Mouse (Mus musculus) intestine, postnatal 0 days (tissue): ENCODE results near the gene Psma3. TPM values are rescaled to one million over a fixed set of nuclear protein-coding genes. Genes with fewer than 3 reads are reported as not detected.

Experiments
- ATAC-seq: fragments of 200-750 bp; cut with Nextera tagmentation; 2 replicates; pipeline ENCODE4 v1.8.0; 2017; ENCODE audit warnings: mild to moderate bottlenecking, moderate TSS enrichment, moderate library complexity
- H3K27ac ChIP-seq: fragments of 300-500 bp; sonication (generic); 2 replicates; pipeline ENCODE4 v1.5.1; 2014; ENCODE audit warnings: mild to moderate bottlenecking, low read depth, low read length, moderate library complexity
- H3K27me3 ChIP-seq: fragments of 300-500 bp; sonication (generic); replicated peaks from 2 replicates; pipeline ENCODE4 v1.6.1; 2014; ENCODE audit warnings: low read length, mixed read lengths; ENCODE audit not compliant: control insufficient read depth, insufficient read depth
- H3K36me3 ChIP-seq: fragments of 300-500 bp; sonication (generic); 2 replicates; pipeline ENCODE4 v1.6.1; 2014; ENCODE audit warnings: mild to moderate bottlenecking, moderate library complexity; ENCODE audit not compliant: control insufficient read depth, insufficient read depth
- H3K4me1 ChIP-seq: fragments of 300-500 bp; sonication (generic); replicated peaks from 2 replicates; pipeline ENCODE4 v1.6.1; 2014; ENCODE audit warnings: antibody characterized with exemption, low read length, mixed read lengths; ENCODE audit not compliant: control insufficient read depth, insufficient read depth
- H3K4me2 ChIP-seq: fragments of 300-500 bp; sonication (generic); replicated peaks from 2 replicates; pipeline ENCODE4 v1.6.1; 2014; ENCODE audit warnings: low read depth, mild to moderate bottlenecking, moderate library complexity
- H3K4me3 ChIP-seq: fragments of 300-500 bp; sonication (generic); 2 replicates; pipeline ENCODE4 v1.5.1; 2014; ENCODE audit warnings: low read depth, low read length
- H3K9ac ChIP-seq: fragments of 300-500 bp; sonication (generic); 2 replicates; pipeline ENCODE4 v1.6.1; 2014; ENCODE audit warnings: mild to moderate bottlenecking, low read depth, low read length
- H3K9me3 ChIP-seq: fragments of 300-500 bp; sonication (generic); 2 replicates; pipeline ENCODE4 v1.6.1; 2016; ENCODE audit warnings: mixed run types; ENCODE audit not compliant: control insufficient read depth
- CTCF ChIP-seq: sonication (generic); IDR thresholded peaks from 2 replicates; pipeline ENCODE4 v1.5.1; 2016; ENCODE audit warnings: low read depth, mild to moderate bottlenecking, control low read depth, antibody characterized with exemption, moderate library complexity
- WGBS: fragments of 180-500 bp; shearing (Covaris S2); extraction: QIAGEN DNeasy Blood & Tissue Kit; methylation state at CpG from one replicate; pipeline ENCODE4 v1.1.7; 2014; 5-methylcytosine and 5-hydroxymethylcytosine counted together
- polyA plus RNA-seq: library from polyadenylated mRNA; unstranded; fragments of >200 nt; fragmentation: Nextera tagmentation; extraction: Ambion mirVana; gene quantifications from 2 replicates; pipeline ENCODE4 v1.2.1, GENCODE M21; 2015

Gene Psma3
- polyA plus RNA-seq, 1 experiment from 2014 or later, result 387 TPM

- Histone ChIP-seq H3K4me1 (no peaks in the 10 kb centered on the region), H3K27me3 (no peaks in the 10 kb centered on the region), H3K4me2 (no peak overlapping the region), H3K36me3 (peaks cover 52% of the 10 kb centered on the region), H3K9me3 (no peaks in the 10 kb centered on the region), H3K9ac (no peak overlapping the region), H3K27ac (no peak overlapping the region), H3K4me3 (no peak overlapping the region)
- 89% methylated on average over 12 of the region's 12 CpGs for WGBS
- TF ChIP-seq CTCF, result no peak
- peak; percentile 63; the same call in 1 of the 2 replicates for ATAC-seq
Observed at GRCm38 (mm10) chr12:71036729-71037404, 62.4 kb downstream of the Psma3 start.

DNA sequence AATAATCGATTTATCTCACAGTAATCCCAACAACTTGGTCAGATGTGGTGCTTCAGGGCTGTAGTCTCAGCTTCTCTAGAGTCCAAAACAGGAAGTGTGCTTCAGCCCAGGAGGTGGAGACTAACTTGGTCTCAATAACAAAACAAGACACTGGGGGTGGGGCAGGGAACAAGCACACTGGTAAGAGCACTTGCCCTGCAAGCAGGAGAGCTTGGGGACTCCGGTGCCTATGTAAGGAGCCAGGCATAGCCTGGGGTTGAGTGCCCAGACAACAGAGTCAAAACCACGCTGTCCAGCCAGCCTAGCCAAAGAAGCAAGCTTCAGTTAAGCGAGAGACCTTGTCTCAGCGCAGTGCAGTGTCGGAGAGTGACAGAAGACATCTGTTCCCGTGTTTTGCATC lies 66.0 kb downstream of the Psma3 start:
- no peak overlapping the region for H3K9ac ChIP-seq
- H3K27ac ChIP-seq, result no peak overlapping the region
- WGBS, result 81% methylated on average over 7 of the region's 7 CpGs
- H3K27me3 ChIP-seq, result no peaks in the 10 kb centered on the region
- no peaks in the 10 kb centered on the region for H3K4me1 ChIP-seq
- H3K36me3 ChIP-seq, result peaks cover 45% of the 10 kb centered on the region
- TF ChIP-seq CTCF, result no peak
- no peak overlapping the region for H3K4me3 ChIP-seq
- H3K4me2 ChIP-seq, result no peak overlapping the region
- ATAC-seq, result no peak
- no peaks in the 10 kb centered on the region for H3K9me3 ChIP-seq

- Histone ChIP-seq H3K9me3 (no peaks in the 10 kb centered on the region), H3K4me1 (no peaks in the 10 kb centered on the region), H3K9ac (no peak overlapping the region), H3K4me3 (no peak overlapping the region), H3K4me2 (no peak overlapping the region), H3K36me3 (peaks cover 49% of the 10 kb centered on the region), H3K27ac (no peak overlapping the region), H3K27me3 (no peaks in the 10 kb centered on the region)
- ATAC-seq, result no peak
- 97% methylated on average over 1 of the region's 1 CpGs for WGBS
- no peak for TF ChIP-seq CTCF
Observed at GRCm38 (mm10) chr12:71042451-71042850, 68.0 kb downstream of the Psma3 start.

DNA sequence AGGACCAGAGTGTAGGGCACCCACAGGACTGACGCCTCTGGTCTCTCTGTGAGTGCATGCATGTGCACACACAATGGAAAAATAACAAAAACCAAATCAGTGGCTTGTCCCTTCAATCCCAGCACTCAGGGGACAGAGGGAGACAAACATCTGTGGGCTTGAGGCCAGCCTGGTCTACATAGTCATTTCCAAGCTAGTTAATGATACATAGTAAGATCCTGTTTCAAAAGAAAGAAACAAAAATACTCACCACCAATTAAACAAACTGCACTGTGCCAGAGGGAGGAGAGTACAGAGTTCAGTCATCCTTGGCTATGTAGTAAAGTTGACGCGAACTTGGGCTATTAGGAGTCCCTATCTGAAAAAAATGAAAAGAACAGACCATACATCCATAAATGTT lies 69.2 kb downstream of the Psma3 start:
- no peaks in the 10 kb centered on the region for H3K27me3 ChIP-seq
- 69% methylated on average over 3 of the region's 3 CpGs for WGBS
- no peak overlapping the region for H3K4me3 ChIP-seq
- ATAC-seq, result no peak
- H3K27ac ChIP-seq, result no peak overlapping the region
- H3K9me3 ChIP-seq, result no peaks in the 10 kb centered on the region
- H3K36me3 ChIP-seq, result peaks cover 45% of the 10 kb centered on the region
- no peak for TF ChIP-seq CTCF
- H3K4me2 ChIP-seq, result no peak overlapping the region
- H3K9ac ChIP-seq, result no peak overlapping the region
- no peaks in the 10 kb centered on the region for H3K4me1 ChIP-seq

DNA sequence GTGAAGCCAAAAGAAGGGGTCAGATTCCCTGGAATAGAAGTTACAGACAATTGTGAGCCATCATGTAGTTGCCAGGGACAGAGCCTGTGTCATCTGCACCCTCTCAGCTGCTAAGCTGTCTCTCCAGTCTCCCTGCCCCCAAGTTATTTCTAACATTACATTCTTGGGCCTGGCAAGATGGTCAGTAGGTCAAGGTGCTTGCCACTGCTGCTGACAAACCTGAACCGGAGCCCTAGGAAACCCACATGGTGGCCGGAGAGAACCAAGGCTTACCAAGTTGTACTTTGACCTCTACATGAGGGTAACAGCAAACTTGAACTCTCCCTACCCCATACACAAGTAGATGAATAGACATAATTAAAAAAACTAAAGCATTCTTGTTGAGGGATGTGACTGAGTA lies 70.1 kb downstream of the Psma3 start:
- Histone ChIP-seq H3K27ac (no peak overlapping the region), H3K9ac (no peak overlapping the region), H3K36me3 (peaks cover 44% of the 10 kb centered on the region), H3K9me3 (no peaks in the 10 kb centered on the region), H3K4me1 (no peaks in the 10 kb centered on the region), H3K27me3 (no peaks in the 10 kb centered on the region), H3K4me2 (no peak overlapping the region), H3K4me3 (no peak overlapping the region)
- no peak for ATAC-seq
- 60% methylated on average over 2 of the region's 2 CpGs for WGBS
- no peak for TF ChIP-seq CTCF

Other genes with a start within 250 kb of the Psma3 start
- gene Frmd6, start 149.1 kb upstream of the Psma3 start, polyA plus RNA-seq, result 5.9 and 6.3 TPM in 2 replicates
- 164 and 181 TPM in 2 replicates for gene Actr10, start 36.8 kb upstream of the Psma3 start, polyA plus RNA-seq
- gene Arid4a, start 41.4 kb downstream of the Psma3 start, polyA plus RNA-seq, result 23.2 and 27.4 TPM in 2 replicates
- gene Tomm20l, start 136.8 kb downstream of the Psma3 start, polyA plus RNA-seq, result not detected in 2 replicates
- gene Timm9, start 162.1 kb downstream of the Psma3 start, polyA plus RNA-seq, result 69.1 and 74.9 TPM in 2 replicates
- gene 2700049A03Rik, start 162.2 kb downstream of the Psma3 start, polyA plus RNA-seq, result 2.7 and 4.2 TPM in 2 replicates